Mouse (Mus musculus) midbrain, embryonic 14.5 days (tissue): ENCODE results near the gene Nav1. TPM values are rescaled to one million over a fixed set of nuclear protein-coding genes. Genes with fewer than 3 reads are reported as not detected.

Experiments
- ATAC-seq: fragments of 200-750 bp; cut with Nextera tagmentation; 2 replicates; pipeline ENCODE4 v1.8.0; 2017; ENCODE audit warnings: moderate number of reproducible peaks, moderate library complexity; ENCODE audit not compliant: low FRiP score, low TSS enrichment
- DNase-seq: peaks from one replicate; pipeline ENCODE4 v3.0.0-alpha.2; 2015
- H3K27ac ChIP-seq: fragments of 300-500 bp; sonication (generic); replicated peaks from 2 replicates; pipeline ENCODE4 v1.5.1; 2014; ENCODE audit warnings: mild to moderate bottlenecking, low read depth, low read length, moderate library complexity
- H3K27me3 ChIP-seq: fragments of 300-500 bp; sonication (generic); 2 replicates; pipeline ENCODE4 v1.6.1; 2014; ENCODE audit warnings: low read length, control low read depth, mixed read lengths; ENCODE audit not compliant: control insufficient read depth, insufficient read depth
- H3K36me3 ChIP-seq: fragments of 300-500 bp; sonication (generic); 2 replicates; pipeline ENCODE4 v1.6.1; 2014; ENCODE audit warnings: low read length, control low read depth; ENCODE audit not compliant: control insufficient read depth, insufficient read depth
- H3K4me1 ChIP-seq: fragments of 300-500 bp; sonication (generic); 2 replicates; pipeline ENCODE4 v1.6.1; 2014; ENCODE audit warnings: mild to moderate bottlenecking, antibody characterized with exemption, low read length, control low read depth; ENCODE audit not compliant: control insufficient read depth, insufficient read depth
- H3K4me2 ChIP-seq: fragments of 300-500 bp; sonication (generic); 2 replicates; pipeline ENCODE4 v1.6.1; 2014; ENCODE audit warnings: mild to moderate bottlenecking, low read length, moderate library complexity
- H3K4me3 ChIP-seq: fragments of 300-500 bp; sonication (generic); replicated peaks from 2 replicates; pipeline ENCODE4 v1.5.1; 2014; ENCODE audit warnings: low read depth, low read length
- H3K9ac ChIP-seq: fragments of 300-500 bp; sonication (generic); replicated peaks from 2 replicates; pipeline ENCODE4 v1.6.1; 2014; ENCODE audit warnings: mild to moderate bottlenecking, low read length, moderate library complexity
- H3K9me3 ChIP-seq: fragments of 300-500 bp; sonication (generic); 2 replicates; pipeline ENCODE4 v1.6.1; 2016; ENCODE audit warnings: low read length, control low read depth, mixed read lengths; ENCODE audit not compliant: control insufficient read depth
- whole genome bisulfite sequencing: fragments of 180-500 bp; shearing (Covaris S2); extraction: QIAGEN DNeasy Blood & Tissue Kit; methylation state at CpG from one replicate; pipeline ENCODE4 v1.1.7; 2014; 5-methylcytosine and 5-hydroxymethylcytosine counted together
- polyA plus RNA-seq: library from polyadenylated mRNA; unstranded; fragments of >200 nt; fragmentation: Nextera tagmentation; extraction: Ambion mirVana; gene quantifications from 2 replicates; pipeline ENCODE4 v1.2.1, GENCODE M21; 2014

Gene Nav1
- polyA plus RNA-seq, 1 experiment from 2014 or later = 56.3 TPM

DNA sequence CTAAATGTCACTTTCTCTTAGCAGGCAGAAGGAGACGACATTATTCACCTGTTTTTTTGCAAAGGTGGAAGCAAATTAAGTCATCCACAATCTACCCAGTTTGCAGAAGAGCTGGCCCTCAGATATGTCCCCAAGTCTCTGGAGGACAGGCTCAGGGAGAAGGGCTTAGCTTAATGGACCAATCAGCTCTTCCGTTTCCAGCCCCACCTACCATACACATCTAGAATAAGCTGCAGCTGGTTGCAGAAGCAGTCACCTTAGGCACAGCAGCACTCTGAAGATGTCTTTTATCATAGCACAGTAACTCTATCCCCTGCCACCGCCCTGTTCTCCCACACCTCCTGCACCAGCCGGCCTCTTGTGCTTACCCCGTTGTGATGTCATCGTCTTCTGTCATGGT, 75.1 kb downstream of the Nav1 start:
- H3K9me3 ChIP-seq = no peaks in the 10 kb centered on the region
- H3K4me2 ChIP-seq = no peak overlapping the region
- DNase-seq = no peak
- WGBS = 88% methylated on average over 6 of the region's 6 CpGs
- H3K4me3 ChIP-seq = no peak overlapping the region
- H3K36me3 ChIP-seq = peaks cover 51% of the 10 kb centered on the region
- no peaks in the 10 kb centered on the region for H3K27me3 ChIP-seq
- H3K9ac ChIP-seq = no peak overlapping the region
- H3K27ac ChIP-seq = no peak overlapping the region
- no peaks in the 10 kb centered on the region for H3K4me1 ChIP-seq
- ATAC-seq = no peak

DNA sequence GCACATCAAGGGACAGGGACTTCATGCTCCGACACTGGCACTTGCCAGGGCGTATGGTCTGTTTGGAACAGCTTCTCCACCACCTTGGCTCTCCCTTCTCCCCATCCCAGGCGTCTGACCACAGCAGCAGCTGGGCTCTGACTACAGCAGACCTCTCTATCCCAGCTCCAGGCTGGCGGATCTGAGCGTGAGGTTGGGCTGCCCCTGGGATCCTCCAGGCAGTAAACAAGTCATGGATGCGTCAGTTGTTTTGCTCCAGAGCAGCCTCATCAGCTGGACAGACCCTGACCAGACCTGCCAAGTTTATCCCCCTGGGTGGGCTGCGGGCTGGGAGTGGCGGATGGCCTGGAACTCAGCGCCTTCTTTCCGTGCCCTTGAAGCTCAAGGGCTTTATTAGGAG, 76.0 kb downstream of the Nav1 start:
- no peak for DNase-seq
- 53% methylated on average over 10 of the region's 10 CpGs for WGBS
- Histone ChIP-seq H3K4me3 (no peak overlapping the region), H3K9ac (no peak overlapping the region), H3K36me3 (peaks cover 42% of the 10 kb centered on the region), H3K4me1 (no peaks in the 10 kb centered on the region), H3K27ac (no peak overlapping the region), H3K27me3 (no peaks in the 10 kb centered on the region), H3K4me2 (no peak overlapping the region), H3K9me3 (no peaks in the 10 kb centered on the region)
- no peak for ATAC-seq

DNA sequence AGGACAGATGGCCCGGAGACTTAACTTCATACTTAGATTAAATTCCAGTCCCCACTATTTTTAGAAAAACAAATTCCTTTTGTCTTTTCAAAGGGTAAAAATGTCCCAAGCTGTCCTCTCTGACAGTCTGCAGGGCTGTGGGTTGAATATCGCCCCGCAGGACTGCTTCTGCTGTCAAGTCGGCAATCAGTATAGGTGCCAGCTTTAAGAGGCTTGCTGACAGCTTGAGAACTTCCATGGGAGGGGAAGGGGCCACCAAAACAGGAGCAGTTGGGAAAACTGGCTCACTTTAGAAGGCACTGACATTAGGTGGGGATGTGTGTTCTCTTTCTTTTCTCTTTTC, 82.6 kb downstream of the Nav1 start:
- H3K36me3 ChIP-seq = 0 out of 2 replicates have a peak, but pooled peaks cover 5% of the 10 kb centered on the region
- H3K9ac ChIP-seq = no peak overlapping the region
- WGBS = 75% methylated on average over 4 of the region's 4 CpGs
- H3K27ac ChIP-seq = no peak overlapping the region
- no peak overlapping the region for H3K4me3 ChIP-seq
- H3K27me3 ChIP-seq = no peaks in the 10 kb centered on the region
- ATAC-seq (no peak), DNase-seq (no peak)
- H3K9me3 ChIP-seq = no peaks in the 10 kb centered on the region
- no peaks in the 10 kb centered on the region for H3K4me1 ChIP-seq
- no peak overlapping the region for H3K4me2 ChIP-seq

DNA sequence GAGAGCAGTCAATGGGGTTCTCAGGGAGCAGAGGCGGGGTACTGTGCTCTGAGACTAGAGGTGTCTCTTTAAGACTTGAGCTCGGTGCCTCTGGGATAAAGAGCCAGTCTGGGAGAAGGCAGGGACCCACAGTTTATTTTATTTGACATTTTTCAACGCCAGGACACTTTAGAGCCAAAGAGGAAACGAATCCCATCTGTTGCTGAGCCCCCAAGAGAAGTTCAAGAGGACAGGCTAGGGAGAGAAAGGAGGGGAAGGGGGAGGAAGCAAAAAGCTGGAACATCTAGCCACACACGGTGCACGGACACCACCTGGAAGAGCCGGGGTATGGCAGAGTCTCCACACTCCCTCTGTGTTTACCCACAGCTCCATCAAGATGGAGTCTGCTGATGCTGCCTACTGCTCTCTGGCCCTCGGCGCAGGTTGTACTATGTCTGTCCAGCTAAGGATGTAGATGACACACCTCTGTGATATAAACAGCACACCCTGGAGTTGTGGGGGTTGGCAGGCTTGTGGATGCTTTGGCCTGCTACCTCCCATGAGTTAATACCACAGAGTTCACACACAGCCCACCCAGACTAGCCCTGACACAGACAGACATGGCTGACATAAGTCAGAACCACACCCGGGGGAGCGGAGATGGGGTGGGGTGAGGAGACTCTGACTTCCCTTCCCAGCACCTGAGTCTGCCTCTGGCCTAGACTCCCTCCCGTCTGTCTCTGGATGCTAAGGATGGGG, 83.1 kb downstream of the Nav1 start:
- Histone ChIP-seq H3K4me2 (no peak overlapping the region), H3K4me3 (no peak overlapping the region), H3K27ac (no peak overlapping the region), H3K9me3 (no peaks in the 10 kb centered on the region), H3K9ac (no peak overlapping the region), H3K4me1 (peaks cover 4% of the 10 kb centered on the region), H3K36me3 (0 out of 2 replicates have a peak, but pooled peaks cover 5% of the 10 kb centered on the region), H3K27me3 (no peaks in the 10 kb centered on the region)
- no peak for DNase-seq
- no peak for ATAC-seq
- WGBS = 86% methylated on average over 12 of the region's 12 CpGs

DNA sequence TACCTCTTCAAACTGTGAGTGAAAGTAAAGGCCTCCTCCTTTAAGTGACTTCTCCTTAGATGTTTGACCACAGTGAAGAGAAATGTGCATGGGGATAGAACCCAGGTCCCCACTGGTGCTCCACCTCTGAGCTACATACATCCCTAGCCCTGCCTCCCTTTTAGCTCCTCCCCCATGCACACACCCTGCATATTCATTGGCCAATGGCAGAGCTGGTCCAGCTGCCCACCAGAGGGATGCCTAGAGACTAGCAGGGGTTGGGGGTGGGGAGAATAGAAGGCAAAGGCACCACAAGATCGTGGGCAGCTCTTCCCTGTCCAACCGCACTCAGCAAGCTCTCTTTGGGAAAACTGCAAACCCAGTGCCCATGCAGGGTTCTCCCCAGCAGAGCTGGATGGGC, 83.8 kb downstream of the Nav1 start:
- no peak for ATAC-seq
- Histone ChIP-seq H3K4me3 (no peak overlapping the region), H3K27me3 (no peaks in the 10 kb centered on the region), H3K9me3 (no peaks in the 10 kb centered on the region), H3K36me3 (0 out of 2 replicates have a peak, but pooled peaks cover 5% of the 10 kb centered on the region), H3K4me1 (peaks cover 10% of the 10 kb centered on the region), H3K27ac (no peak overlapping the region), H3K9ac (no peak overlapping the region), H3K4me2 (no peak overlapping the region)
- no peak for DNase-seq
- WGBS = 82% methylated on average over 2 of the region's 2 CpGs

DNA sequence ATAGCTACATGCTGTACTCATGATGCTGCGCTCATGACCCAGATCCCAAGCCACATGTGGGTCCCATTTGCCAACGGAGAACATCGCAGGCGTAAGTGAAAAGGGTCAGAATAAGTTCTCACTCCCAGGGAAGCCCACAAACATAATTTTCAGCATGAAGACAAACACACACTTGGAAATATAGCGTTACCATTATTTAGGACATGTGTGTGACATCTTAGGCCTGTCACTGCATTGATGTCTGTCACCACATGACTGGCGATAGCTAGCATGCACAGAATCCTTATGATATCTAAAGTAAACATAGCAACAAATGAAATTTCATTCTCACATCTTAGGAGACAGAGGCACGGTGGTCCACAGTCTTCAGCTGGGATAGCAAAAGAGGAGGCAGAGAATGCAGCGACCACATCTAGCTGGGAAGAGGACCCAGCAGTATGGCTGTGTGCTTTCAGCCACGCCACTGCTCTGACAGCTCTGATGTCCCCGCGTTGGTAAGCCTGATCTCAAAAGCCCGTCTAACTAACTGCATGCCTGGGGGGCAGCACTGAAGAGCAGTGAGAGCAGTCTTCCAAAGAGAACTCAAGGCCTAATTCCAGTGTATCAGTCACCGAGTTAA, 86.4 kb downstream of the Nav1 start:
- no peak overlapping the region for H3K9ac ChIP-seq
- H3K9me3 ChIP-seq = no peaks in the 10 kb centered on the region
- no peak overlapping the region for H3K4me3 ChIP-seq
- no peak for DNase-seq
- H3K36me3 ChIP-seq = no peaks in the 10 kb centered on the region
- no peak for ATAC-seq
- H3K27ac ChIP-seq = no peak overlapping the region
- no peak overlapping the region for H3K4me2 ChIP-seq
- H3K27me3 ChIP-seq = no peaks in the 10 kb centered on the region
- whole genome bisulfite sequencing = 84% methylated on average over 13 of the region's 13 CpGs
- H3K4me1 ChIP-seq = peaks cover 11% of the 10 kb centered on the region

DNA sequence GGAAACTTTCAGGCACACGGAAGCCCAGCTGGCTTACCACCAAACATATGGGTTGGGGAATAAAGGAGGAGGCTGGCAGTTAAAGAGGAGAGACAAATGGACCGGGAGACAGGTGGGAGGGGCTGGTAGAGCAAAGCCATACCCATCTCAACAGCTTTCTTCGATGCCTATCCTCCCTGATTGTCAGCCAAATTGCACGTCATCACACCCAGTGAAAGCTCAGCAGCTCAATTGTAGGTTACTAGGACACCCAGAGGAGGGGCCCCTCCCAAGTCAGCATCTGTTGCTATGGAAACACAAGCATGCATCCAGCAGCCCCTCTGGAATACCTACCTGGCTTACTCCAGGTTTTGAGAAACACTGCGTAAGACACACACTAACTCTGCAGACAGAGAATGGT, 88.4 kb downstream of the Nav1 start:
- Histone ChIP-seq H3K4me3 (no peak overlapping the region), H3K36me3 (no peaks in the 10 kb centered on the region), H3K4me2 (no peak overlapping the region), H3K9ac (no peak overlapping the region), H3K27ac (0 out of 2 replicates have a peak overlapping the region, but pooled peaks have one; percentile 32), H3K4me1 (peaks cover 11% of the 10 kb centered on the region), H3K9me3 (no peaks in the 10 kb centered on the region), H3K27me3 (no peaks in the 10 kb centered on the region)
- 22% methylated on average over 5 of the region's 5 CpGs for WGBS
- ATAC-seq (no peak), DNase-seq (peak; percentile 71)

DNA sequence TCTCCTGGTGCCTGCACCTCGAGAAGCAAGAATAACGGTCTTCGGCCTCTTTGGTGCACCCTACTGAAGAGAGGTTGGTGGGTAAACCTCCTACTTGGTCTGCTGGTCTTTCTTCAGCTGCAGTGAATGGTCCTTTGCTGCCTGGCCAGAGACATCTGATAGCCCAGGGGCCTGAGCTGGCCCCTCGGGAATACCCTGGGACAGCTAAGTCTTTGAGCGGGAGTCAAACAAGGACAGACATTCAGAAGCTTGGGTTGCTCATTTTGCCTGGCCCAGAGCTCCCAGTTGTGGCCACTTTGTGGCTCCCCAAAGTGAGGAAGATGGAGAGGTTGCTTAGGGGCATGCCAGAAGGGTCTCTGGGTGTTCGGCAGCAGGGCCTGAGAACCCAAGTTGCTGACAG, 89.6 kb downstream of the Nav1 start:
- peaks cover 16% of the 10 kb centered on the region for H3K4me1 ChIP-seq

More for the DNA sequence above, 89.6 kb downstream of the Nav1 start:
- Histone ChIP-seq H3K9me3 (no peaks in the 10 kb centered on the region), H3K27me3 (no peaks in the 10 kb centered on the region), H3K4me2 (no peak overlapping the region), H3K27ac (no peak overlapping the region), H3K9ac (no peak overlapping the region), H3K36me3 (no peaks in the 10 kb centered on the region), H3K4me3 (no peak overlapping the region)
- DNase-seq (no peak), ATAC-seq (no peak)
- WGBS = 83% methylated on average over 6 of the region's 6 CpGs
